Mouse (Mus musculus) retina, embryonic 14.5 days (tissue): ENCODE measurements around the gene Cd24a.
A peak's percentile ranks its signal among the peaks of the same experiment; 100 is the strongest.

Source experiments
- DNase-seq: peaks from one replicate; pipeline ENCODE4 v3.0.0-alpha.2; 2015; ENCODE audit warnings: low spot score

The Cd24a gene

GRCm38 (mm10) chr10:43577997-43578331 lies at the start of gene Cd24a:
Cd24a (plus strand) TSS chr10:43578284.
- DNase-seq = peak; percentile 22

GRCm38 (mm10) chr10:43534382-43534781 lies 43.7 kb upstream of the Cd24a start:
- DNase-seq = no peak

DNA sequence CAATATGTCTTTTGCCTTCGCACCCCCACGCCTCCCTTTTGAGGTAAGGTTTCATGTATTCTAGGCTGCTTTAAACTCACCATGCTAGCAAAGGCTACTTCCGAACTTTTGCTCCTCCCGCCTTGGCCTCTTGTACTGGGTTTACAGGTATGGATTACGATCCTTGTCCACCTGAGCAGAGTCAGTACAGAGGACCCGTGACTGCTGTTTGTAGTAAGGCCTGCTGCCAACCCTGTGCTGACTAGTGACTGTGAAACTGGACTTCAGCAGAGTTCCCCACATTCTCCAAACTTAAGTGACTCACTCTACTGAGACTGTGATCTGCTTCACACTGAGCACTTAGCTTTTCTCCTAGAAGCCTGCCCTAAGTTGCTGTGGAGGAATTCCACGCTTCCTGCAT lies 40.4 kb upstream of the Cd24a start:
- DNase-seq = no peak

GRCm38 (mm10) chr10:43538831-43539230 lies 39.3 kb upstream of the Cd24a start:
- no peak for DNase-seq

- no peak for DNase-seq
Measured at GRCm38 (mm10) chr10:43539746-43540310, 38.3 kb upstream of the Cd24a start.

DNA sequence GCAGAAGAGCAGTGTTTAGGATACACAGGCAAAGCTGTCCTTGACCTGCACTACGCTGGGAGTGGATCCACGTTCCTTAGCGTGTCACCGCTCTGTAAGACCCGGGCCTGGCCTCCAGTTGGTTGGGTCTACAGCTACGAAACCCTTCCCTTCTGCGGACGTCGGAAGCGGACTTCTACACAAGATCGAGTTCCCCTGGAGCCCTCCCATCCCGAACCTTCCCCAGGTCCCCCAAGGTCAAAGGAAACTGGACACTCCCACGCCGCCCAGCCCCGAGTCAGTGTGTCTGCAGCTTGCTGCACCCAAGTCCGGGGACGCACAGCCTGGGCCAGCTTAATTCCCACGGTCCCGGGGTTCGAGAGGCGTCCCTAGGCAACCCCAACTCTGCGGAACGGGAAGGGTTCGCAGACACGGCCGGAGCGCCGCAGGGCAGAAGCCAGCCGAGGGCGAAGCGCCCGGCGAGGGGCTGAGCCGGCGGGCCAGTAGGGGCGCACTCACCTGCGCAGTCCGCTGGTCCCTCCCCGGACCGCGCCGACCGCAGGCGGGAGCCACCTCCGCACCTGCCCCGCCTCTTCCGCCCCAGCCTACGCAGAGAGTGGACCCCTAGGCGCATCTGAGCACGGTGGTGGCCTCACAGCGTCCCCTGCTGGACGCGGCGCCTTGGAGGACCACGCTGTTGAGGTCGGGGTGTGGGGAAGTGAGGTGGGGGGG lies 37.5 kb upstream of the Cd24a start, which contains the start of gene 1700021F05Rik:
Gene 1700021F05Rik (minus strand): TSS at position 553 of the 711 bp plus-strand sequence.
- peak; percentile 96 for DNase-seq

DNA sequence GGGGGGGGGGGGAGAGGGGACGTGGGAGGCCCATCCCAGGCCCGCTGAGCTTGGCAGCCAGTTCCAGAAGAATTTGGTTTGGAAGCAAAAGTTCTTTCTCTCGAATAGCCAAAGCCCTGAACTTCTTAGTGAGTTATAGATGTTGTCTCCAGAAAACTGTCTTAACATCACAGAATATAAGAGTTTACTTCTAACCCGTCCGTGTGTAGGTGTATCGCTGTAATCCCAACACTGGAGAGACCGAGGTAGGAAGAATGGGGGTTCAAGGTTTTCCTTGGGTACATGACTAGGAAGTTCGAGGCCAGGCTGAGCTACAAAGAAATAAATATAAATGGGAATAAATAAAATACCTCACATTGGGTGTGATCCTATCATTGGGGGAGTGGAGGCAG lies 36.9 kb upstream of the Cd24a start:
- DNase-seq = no peak

DNA sequence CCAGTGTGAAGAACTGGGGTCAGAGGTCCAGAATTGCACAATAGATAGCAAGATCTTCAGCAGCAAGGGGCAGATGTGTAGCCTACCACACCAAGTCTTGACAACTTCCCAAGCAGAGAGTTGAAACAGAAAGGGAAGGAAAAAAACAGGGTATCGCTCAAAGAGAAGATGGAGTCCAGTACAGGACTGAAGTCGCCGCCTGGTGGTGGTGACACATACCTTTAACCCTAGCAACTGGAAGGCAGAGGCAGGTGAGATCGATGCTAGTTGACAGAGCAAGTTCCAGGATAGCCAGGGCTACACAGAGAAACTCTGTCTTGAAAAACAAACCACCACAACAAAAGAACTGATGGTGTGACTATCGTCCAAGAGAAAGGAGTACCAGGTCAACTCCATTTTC lies 28.7 kb upstream of the Cd24a start:
- DNase-seq = peak; percentile 15

DNA sequence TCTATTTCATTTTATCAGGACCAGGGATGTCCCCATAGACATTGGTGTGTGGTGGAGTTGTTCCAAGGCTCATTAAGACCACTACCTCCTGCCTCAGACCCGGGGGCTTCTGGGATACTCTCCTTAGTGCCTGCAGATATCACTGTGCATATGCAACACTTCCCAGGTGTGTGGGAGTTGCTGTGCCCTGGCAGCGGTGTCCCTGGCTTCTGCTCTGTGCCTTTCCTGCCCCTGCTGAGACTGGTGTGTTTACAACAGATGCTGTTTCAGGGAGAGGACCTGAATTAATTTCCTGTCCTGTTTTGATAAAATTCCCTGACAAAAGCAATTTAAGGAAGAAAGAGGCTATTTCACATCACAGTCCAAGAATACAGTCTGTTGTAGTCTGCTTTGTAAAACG lies 27.2 kb upstream of the Cd24a start:
- DNase-seq = no peak

DNA sequence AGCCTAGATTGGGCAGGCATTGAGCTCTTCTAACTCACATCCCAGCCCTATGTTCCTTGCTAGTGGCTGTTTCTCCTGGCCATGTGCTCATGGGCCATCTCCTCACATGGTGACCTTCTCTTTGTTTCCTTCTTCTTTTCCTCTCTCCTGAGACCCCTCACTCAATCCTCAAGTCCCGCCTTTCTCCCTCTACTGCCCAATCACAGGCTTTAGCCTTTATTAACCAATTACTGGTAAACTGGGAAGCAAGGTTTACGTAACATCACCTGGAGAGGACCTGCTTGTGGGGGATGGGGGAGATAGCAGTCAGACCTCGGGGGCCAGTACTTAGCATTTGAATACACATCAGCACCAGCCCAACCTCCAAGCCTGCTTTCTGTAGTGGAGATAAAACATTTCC lies 26.7 kb upstream of the Cd24a start:
- DNase-seq = no peak

GRCm38 (mm10) chr10:43557630-43558165 lies 20.4 kb upstream of the Cd24a start:
- no peak for DNase-seq

GRCm38 (mm10) chr10:43559313-43559712 lies 18.8 kb upstream of the Cd24a start:
- no peak for DNase-seq

DNA sequence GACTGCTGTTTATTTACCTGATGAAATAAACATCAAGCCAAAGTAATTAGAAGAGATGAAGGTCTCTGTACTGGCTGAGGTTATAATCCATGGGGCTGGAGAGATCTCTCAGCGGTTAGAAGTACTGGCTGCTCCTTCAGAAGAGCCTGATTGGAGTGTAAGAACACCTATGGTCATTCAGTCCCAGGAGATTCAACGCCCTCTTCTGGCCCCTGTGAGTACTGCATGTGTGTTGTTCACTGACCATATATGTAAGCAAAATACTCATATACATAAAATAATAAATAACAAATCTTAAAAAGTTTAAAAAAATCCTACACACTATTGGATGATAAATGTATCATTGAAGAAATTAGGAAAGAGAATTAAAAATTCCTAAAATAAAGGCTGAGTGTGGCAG lies 17.3 kb upstream of the Cd24a start:
- DNase-seq = peak; percentile 35

DNA sequence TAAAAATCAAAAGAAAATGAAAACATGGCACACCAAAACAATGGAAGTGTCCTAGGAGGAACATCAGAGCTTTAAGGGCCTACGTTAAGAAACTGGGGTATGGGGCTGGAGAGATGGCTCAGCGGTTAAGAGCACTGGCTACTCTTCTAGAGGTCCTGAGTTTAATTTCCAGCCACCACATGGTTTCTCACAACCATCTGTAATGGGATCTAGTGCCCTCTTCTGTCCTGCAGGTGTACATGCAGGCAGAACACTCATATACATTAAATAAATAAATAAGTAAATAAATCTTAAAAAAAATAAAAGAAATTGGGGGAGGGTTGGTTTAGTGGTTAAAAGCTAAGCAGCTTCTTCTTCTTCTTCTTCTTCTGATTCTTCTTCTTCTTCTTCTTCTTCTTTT lies 16.8 kb upstream of the Cd24a start:
- no peak for DNase-seq

- DNase-seq = no peak
Measured at GRCm38 (mm10) chr10:43574352-43574751, 3.7 kb upstream of the Cd24a start.

DNA sequence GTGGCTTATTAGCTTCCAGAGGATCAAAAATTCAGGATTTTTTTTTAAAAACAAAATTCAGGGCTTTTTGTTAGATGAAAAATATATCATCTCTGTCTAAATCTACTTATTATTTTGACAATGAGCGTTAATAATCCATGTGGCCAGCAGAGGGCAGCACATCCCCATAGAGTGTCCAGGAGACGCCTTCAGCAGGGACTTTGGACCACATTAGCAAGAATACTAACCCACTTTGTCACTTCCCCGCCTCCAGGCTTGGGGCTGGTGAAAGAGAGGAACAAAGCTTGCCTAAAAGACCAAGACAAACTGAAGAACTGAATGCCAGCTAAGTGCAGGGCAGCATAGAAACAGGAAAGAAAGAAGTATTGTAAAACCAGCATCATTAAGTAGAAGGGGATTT lies 3.1 kb upstream of the Cd24a start:
- peak; percentile 92 for DNase-seq

DNA sequence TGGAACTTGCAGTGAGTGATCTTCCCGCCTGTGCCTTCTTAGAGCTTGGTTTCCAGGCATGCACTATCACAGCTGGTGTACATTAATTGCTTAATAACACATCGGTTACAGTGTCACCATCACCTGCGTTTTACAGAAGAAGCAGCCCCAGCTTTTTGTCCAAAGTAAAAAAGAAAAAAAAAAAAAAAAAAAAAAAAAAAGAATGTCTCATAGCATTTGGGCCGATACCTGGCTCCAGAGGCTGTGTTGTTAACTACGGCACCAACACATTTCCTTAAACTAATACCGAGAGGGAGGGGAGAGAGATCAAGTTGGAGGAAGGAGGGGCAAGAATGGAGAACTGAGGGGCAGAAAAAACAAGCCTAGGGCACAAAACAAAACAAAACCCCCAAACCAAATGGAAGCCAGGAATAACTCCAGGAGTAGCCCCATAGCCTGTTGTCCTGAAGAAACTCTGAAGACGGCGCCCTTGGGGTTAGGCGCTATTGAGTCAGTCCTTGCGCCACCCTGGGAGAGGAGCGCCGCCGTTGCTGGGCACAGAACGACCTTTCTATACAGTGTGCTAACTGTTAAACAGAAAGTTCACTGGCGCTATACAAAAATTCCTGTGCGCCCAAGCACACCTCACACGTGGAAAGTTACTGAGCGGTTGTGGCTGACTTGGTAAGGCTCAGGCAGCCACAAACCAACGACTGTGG lies 636 bp upstream of the Cd24a start:
- peak; percentile 57 for DNase-seq

- DNase-seq = peak; percentile 76
Measured at GRCm38 (mm10) chr10:43578366-43578753, 276 bp downstream of the Cd24a start.

- peak; percentile 87 for DNase-seq
Measured at GRCm38 (mm10) chr10:43578754-43579380, 783 bp downstream of the Cd24a start.

DNA sequence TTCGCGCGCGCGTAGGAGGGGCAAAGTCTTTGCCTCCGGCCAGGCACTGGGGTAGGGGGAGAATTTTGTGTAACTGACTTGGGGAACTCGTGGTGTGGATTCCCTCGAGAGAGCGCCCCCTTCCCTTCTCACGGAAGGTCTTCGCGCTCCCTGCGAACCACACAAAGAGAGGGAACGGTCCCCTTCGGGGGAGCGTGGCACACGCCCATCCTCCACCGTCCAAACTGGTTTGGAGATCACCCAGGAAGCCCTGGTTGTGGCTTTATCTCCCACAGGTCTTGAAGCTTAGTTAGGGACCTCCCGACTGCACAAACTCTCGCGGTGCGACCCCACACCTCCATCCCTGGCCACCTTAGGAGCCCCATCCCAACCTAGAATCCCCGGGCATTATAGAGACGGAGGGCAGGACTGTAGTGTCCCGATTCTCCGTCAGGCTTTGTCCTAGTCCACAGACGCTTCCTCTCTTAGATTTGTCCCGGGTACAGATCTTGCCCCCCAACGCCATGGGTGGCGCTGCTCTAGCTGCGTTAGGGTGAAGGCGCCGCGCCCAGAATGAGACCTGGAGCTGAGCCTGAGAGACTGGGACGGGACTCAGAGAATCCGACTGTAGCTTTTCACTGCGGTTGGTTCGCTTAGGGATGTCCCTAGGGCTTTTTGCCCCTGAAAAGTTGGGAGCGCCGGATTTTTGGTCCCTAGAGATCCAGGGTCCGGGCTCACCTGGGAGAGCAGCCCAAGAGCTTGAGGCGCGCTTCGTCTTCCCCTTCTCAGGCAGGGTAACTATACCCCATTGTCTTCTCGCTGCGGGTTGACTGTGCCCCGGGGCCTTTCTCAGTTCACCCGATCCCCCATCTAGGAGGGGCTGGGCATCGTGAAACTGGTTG lies 1.5 kb downstream of the Cd24a start:
- peak; percentile 72 for DNase-seq

GRCm38 (mm10) chr10:43580649-43581078 lies 2.6 kb downstream of the Cd24a start:
- peak; percentile 87 for DNase-seq

DNA sequence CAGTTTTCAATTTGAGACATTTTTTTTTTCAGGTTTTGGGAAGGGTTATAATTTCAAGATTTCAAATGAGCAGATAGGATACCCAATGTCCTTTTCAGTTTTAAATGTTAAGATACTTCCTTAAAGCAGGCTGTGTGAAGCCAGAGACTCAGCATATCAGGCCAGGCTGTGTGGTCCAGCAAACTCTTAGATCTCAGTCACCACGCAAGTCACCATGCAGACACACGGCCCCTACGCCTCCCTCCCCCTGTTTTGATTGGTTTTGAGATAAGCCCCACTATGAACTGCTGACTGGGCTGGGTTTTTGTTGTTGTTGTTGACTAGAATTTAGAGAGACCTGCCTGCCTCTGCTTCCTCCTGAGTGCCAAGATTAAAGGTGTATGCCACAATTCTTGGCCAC lies 3.2 kb downstream of the Cd24a start:
- no peak for DNase-seq
